Mouse (Mus musculus): ENCODE data around the gene Plp1.

DNA sequence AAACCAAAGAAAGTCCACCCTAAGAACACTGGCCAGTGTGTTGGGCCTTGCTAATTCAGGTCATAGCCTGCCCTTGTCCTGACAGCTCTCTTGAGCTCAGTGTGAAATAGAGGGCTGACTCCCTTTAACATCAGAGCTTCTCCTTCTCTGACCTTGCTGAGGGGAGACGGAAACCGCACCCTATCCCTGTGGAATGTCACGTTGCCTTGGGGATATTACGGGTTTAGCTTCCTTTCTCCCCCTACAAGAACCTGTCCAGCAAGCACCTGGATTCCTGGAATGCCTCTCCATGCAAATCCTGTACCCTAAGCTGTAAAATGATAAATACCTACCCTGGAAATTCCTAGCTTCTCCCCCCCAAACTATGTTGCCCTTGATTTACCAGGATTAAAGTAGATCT lies 33.0 kb upstream of the Plp1 start:
- no peak for TF ChIP-seq CTCF (IDR thresholded peaks at IDR 0.05; ENCODE audit: low read depth)
- no peak for TF ChIP-seq EP300 (IDR thresholded peaks at IDR 0.05; ENCODE audit: low read depth)
